Mouse (Mus musculus): ENCODE data around the gene Gm26727.

- TF ChIP-seq EP300 (IDR thresholded peaks at IDR 0.05; ENCODE audit: low read depth) (no peak), CTCF (IDR thresholded peaks at IDR 0.05; ENCODE audit: low read depth) (no peak)
Measured at GRCm38 (mm10) chr2:67481051-67481450, 48.1 kb upstream of the Gm26727 start.

Measured in liver, postnatal 0 days (tissue).